Mouse (Mus musculus) cerebellum, postnatal 4 days (tissue): ENCODE measurements at regions not wholly inside any gene's neighbourhood (a gene's known extent, or its start where the extent isn't known, plus 50 kb on each side); places are given as distances from the start of the nearest gene placed in this dataset.

Experiments
- DNase-seq, 2 experiments: peaks; one replicate each; pipeline ENCODE4 v3.0.0; 2022; ENCODE audit warnings: low spot score in 2 of 2, mixed read lengths in 1 of 2

- DNase-seq, result no peak
These were observed 264.0 kb downstream of the Matn1 start for GRCm38 (mm10) chr4:131208166-131208565.

- no peak for DNase-seq
These were observed 264.5 kb downstream of the Matn1 start for GRCm38 (mm10) chr4:131208637-131209036.

- no peak for DNase-seq
These were observed 268.5 kb downstream of the Matn1 start for GRCm38 (mm10) chr4:131212711-131213110.

- no peak for DNase-seq
These were observed 271.5 kb downstream of the Matn1 start for GRCm38 (mm10) chr4:131215682-131216081.

- DNase-seq, result no peak
These were observed 272.2 kb downstream of the Matn1 start for GRCm38 (mm10) chr4:131216361-131216760.

- no peak for DNase-seq
These were observed 272.9 kb downstream of the Matn1 start for GRCm38 (mm10) chr4:131217083-131217482.

- DNase-seq, result no peak
These were observed 273.5 kb downstream of the Matn1 start for GRCm38 (mm10) chr4:131217571-131218155.

- DNase-seq, result no peak
These were observed 276.8 kb downstream of the Matn1 start for GRCm38 (mm10) chr4:131220966-131221365.

- DNase-seq, result no peak
These were observed 286.2 kb downstream of the Matn1 start for GRCm38 (mm10) chr4:131230361-131230760.

GRCm38 (mm10) chr4:131236611-131237031 is 292.4 kb downstream of the Matn1 start:
- no peak for DNase-seq

- no peak for DNase-seq
These were observed 294.4 kb downstream of the Matn1 start for GRCm38 (mm10) chr4:131238591-131238990.

GRCm38 (mm10) chr4:131239132-131239531 is 294.9 kb downstream of the Matn1 start:
- no peak for DNase-seq

- no peak for DNase-seq
These were observed 296.3 kb downstream of the Matn1 start for GRCm38 (mm10) chr4:131240457-131240856.

GRCm38 (mm10) chr4:131242250-131242649 is 298.1 kb downstream of the Matn1 start:
- no peak for DNase-seq

- peak in 1 of 2 experiments; percentile 12 for DNase-seq
These were observed 299.7 kb downstream of the Matn1 start for GRCm38 (mm10) chr4:131243744-131244387.

GRCm38 (mm10) chr4:131252602-131253442 is 308.6 kb downstream of the Matn1 start:
- peak; percentile 50 to 85 for DNase-seq

GRCm38 (mm10) chr4:131253443-131253817 is 309.2 kb downstream of the Matn1 start:
- DNase-seq, result no peak

- no peak for DNase-seq
These were observed 310.1 kb downstream of the Matn1 start for GRCm38 (mm10) chr4:131254243-131254642.

GRCm38 (mm10) chr4:131254691-131255090 is 310.5 kb downstream of the Matn1 start:
- peak in 1 of 2 experiments; percentile 11 for DNase-seq

- no peak for DNase-seq
These were observed 317.1 kb downstream of the Matn1 start for GRCm38 (mm10) chr4:131261236-131261635.

- DNase-seq, result no peak
These were observed 318.7 kb downstream of the Matn1 start for GRCm38 (mm10) chr4:131262909-131263308.

GRCm38 (mm10) chr4:131266764-131267163 is 322.6 kb downstream of the Matn1 start:
- no peak for DNase-seq

GRCm38 (mm10) chr4:131267760-131268159 is 323.6 kb downstream of the Matn1 start:
- DNase-seq, result peak in 1 of 2 experiments; percentile 40
